Mouse (Mus musculus) thymus, postnatal 14 days (tissue): ENCODE results near the gene Klc1.
A peak's percentile ranks its signal among the peaks of the same experiment; 100 is the strongest.

Source experiments
- DNase-seq: peaks from one replicate; pipeline ENCODE4 v3.0.0; 2021

Gene Klc1

GRCm38 (mm10) chr12:111774845-111775244, 16.2 kb downstream of the Klc1 start:
- no peak for DNase-seq

- DNase-seq: no peak
Observed at GRCm38 (mm10) chr12:111777919-111778318, 19.3 kb downstream of the Klc1 start.

- no peak for DNase-seq
Observed at GRCm38 (mm10) chr12:111779544-111779943, 20.9 kb downstream of the Klc1 start.

GRCm38 (mm10) chr12:111785174-111785573, 26.5 kb downstream of the Klc1 start:
- no peak for DNase-seq

- no peak for DNase-seq
Observed at GRCm38 (mm10) chr12:111787015-111787414, 28.4 kb downstream of the Klc1 start.

- no peak for DNase-seq
Observed at GRCm38 (mm10) chr12:111790090-111790489, 31.4 kb downstream of the Klc1 start.

GRCm38 (mm10) chr12:111790631-111791030, 32.0 kb downstream of the Klc1 start:
- DNase-seq: no peak

GRCm38 (mm10) chr12:111791474-111792104, 32.9 kb downstream of the Klc1 start:
- no peak for DNase-seq

- no peak for DNase-seq
Observed at GRCm38 (mm10) chr12:111794102-111794501, 35.5 kb downstream of the Klc1 start.

- DNase-seq: no peak
Observed at GRCm38 (mm10) chr12:111794526-111795179, 36.0 kb downstream of the Klc1 start.

GRCm38 (mm10) chr12:111795180-111795895, 36.7 kb downstream of the Klc1 start:
- no peak for DNase-seq

GRCm38 (mm10) chr12:111797251-111797650, 38.6 kb downstream of the Klc1 start:
- DNase-seq: no peak

GRCm38 (mm10) chr12:111798493-111798892, 39.8 kb downstream of the Klc1 start:
- DNase-seq: no peak

GRCm38 (mm10) chr12:111800459-111801183, 42.0 kb downstream of the Klc1 start:
- DNase-seq: no peak

GRCm38 (mm10) chr12:111803538-111803937, 44.9 kb downstream of the Klc1 start:
- no peak for DNase-seq

- no peak for DNase-seq
Observed at GRCm38 (mm10) chr12:111808775-111809174, 50.1 kb downstream of the Klc1 start.

GRCm38 (mm10) chr12:111809762-111810161, 51.1 kb downstream of the Klc1 start:
- peak; percentile 76 for DNase-seq

GRCm38 (mm10) chr12:111812075-111812474, 53.4 kb downstream of the Klc1 start:
- DNase-seq: no peak

GRCm38 (mm10) chr12:111812611-111813010, 54.0 kb downstream of the Klc1 start:
- DNase-seq: no peak

- no peak for DNase-seq
Observed at GRCm38 (mm10) chr12:111813111-111813765, 54.6 kb downstream of the Klc1 start.

- peak; percentile 98 for DNase-seq
Observed at GRCm38 (mm10) chr12:111813766-111814617, 55.3 kb downstream of the Klc1 start, which contains the start of the genes Xrcc3 and Zfyve21. Gene Xrcc3 (minus strand): TSS chr12:111813873. Gene Zfyve21 (plus strand): TSS chr12:111814170.
